Mouse (Mus musculus) midbrain, embryonic 11.5 days (tissue): ENCODE data around the gene Txnl4b. TPM values are rescaled to one million over a fixed set of nuclear protein-coding genes. Genes with fewer than 3 reads are reported as not detected.

Source experiments
- ATAC-seq: fragments of 200-750 bp; cut with Nextera tagmentation; 2 replicates; pipeline ENCODE4 v1.8.0; 2017; ENCODE audit warnings: moderate TSS enrichment, moderate library complexity; ENCODE audit not compliant: low FRiP score
- DNase-seq: peaks from one replicate; pipeline ENCODE4 v3.0.0; 2015; ENCODE audit warnings: low spot score; ENCODE audit errors: missing footprints
- H3K27ac ChIP-seq: fragments of 300-500 bp; sonication (generic); 2 replicates; pipeline ENCODE4 v1.5.1; 2014; ENCODE audit warnings: low read depth, low read length
- H3K27me3 ChIP-seq: fragments of 300-500 bp; sonication (generic); 2 replicates; pipeline ENCODE4 v1.6.1; 2014; ENCODE audit warnings: mild to moderate bottlenecking, low read length, moderate library complexity, mixed read lengths; ENCODE audit not compliant: control insufficient read depth, insufficient read depth
- H3K36me3 ChIP-seq: fragments of 300-500 bp; sonication (generic); 2 replicates; pipeline ENCODE4 v1.6.1; 2014; ENCODE audit warnings: mild to moderate bottlenecking, low read length, moderate library complexity, mixed read lengths; ENCODE audit not compliant: control insufficient read depth, insufficient read depth
- H3K4me1 ChIP-seq: fragments of 300-500 bp; sonication (generic); 2 replicates; pipeline ENCODE4 v1.6.1; 2014; ENCODE audit warnings: low read length; ENCODE audit not compliant: control insufficient read depth, insufficient read depth
- H3K4me2 ChIP-seq: fragments of 300-500 bp; sonication (generic); 2 replicates; pipeline ENCODE4 v1.6.1; 2014; ENCODE audit warnings: mild to moderate bottlenecking, moderate library complexity
- H3K4me3 ChIP-seq: fragments of 300-500 bp; sonication (generic); 2 replicates; pipeline ENCODE4 v1.5.1; 2014; ENCODE audit warnings: low read depth, low read length
- H3K9ac ChIP-seq: fragments of 300-500 bp; sonication (generic); 2 replicates; pipeline ENCODE4 v1.6.1; 2014; ENCODE audit warnings: low read length
- H3K9me3 ChIP-seq: fragments of 300-500 bp; sonication (generic); 2 replicates; pipeline ENCODE4 v1.6.1; 2016; ENCODE audit warnings: low read length; ENCODE audit not compliant: control insufficient read depth
- WGBS: fragments of 180-500 bp; shearing (Covaris S2); extraction: QIAGEN DNeasy Blood & Tissue Kit; methylation state at CpG from one replicate; pipeline ENCODE4 v1.1.7; 2014; 5-methylcytosine and 5-hydroxymethylcytosine counted together
- polyA plus RNA-seq: library from polyadenylated mRNA; unstranded; fragments of >200 nt; fragmentation: Nextera tagmentation; extraction: Ambion mirVana; gene quantifications from 2 replicates; pipeline ENCODE4 v1.2.1, GENCODE M21; 2014

The Txnl4b gene
- polyA plus RNA-seq, 1 experiment from 2014 or later, result 31.4 TPM

- Histone ChIP-seq H3K27me3 (no peaks in the 10 kb centered on the region), H3K4me2 (no peak overlapping the region)
- 88% methylated on average over 9 of the region's 9 CpGs for WGBS
These were observed 25.2 kb downstream of the Txnl4b start for GRCm38 (mm10) chr8:109590901-109591300.

GRCm38 (mm10) chr8:109591367-109591766 is 25.7 kb downstream of the Txnl4b start:
- H3K4me2 ChIP-seq, result no peak overlapping the region
- ATAC-seq, result no peak
- no peaks in the 10 kb centered on the region for H3K36me3 ChIP-seq
- no peak for DNase-seq
- H3K27me3 ChIP-seq, result no peaks in the 10 kb centered on the region
- no peaks in the 10 kb centered on the region for H3K4me1 ChIP-seq
- H3K4me3 ChIP-seq, result no peak overlapping the region
- no peak overlapping the region for H3K27ac ChIP-seq
- H3K9me3 ChIP-seq, result no peaks in the 10 kb centered on the region
- H3K9ac ChIP-seq, result no peak overlapping the region
- WGBS, result 88% methylated on average over 3 of the region's 3 CpGs

More at GRCm38 (mm10) chr8:109590901-109591300, 25.2 kb downstream of the Txnl4b start:
- Histone ChIP-seq H3K4me3 (no peak overlapping the region), H3K9ac (no peak overlapping the region), H3K27ac (no peak overlapping the region), H3K9me3 (no peaks in the 10 kb centered on the region), H3K4me1 (no peaks in the 10 kb centered on the region), H3K36me3 (no peaks in the 10 kb centered on the region)
- no peak for ATAC-seq
- DNase-seq, result no peak

GRCm38 (mm10) chr8:109592164-109592563 is 26.5 kb downstream of the Txnl4b start:
- Histone ChIP-seq H3K36me3 (no peaks in the 10 kb centered on the region), H3K27ac (no peak overlapping the region), H3K9me3 (no peaks in the 10 kb centered on the region), H3K9ac (no peak overlapping the region), H3K4me1 (no peaks in the 10 kb centered on the region), H3K4me2 (no peak overlapping the region), H3K4me3 (no peak overlapping the region), H3K27me3 (no peaks in the 10 kb centered on the region)
- no peak for ATAC-seq
- no peak for DNase-seq
- WGBS, result 96% methylated on average over 5 of the region's 5 CpGs

GRCm38 (mm10) chr8:109593117-109593788 is 27.6 kb downstream of the Txnl4b start:
- ATAC-seq (no peak), DNase-seq (no peak)
- 81% methylated on average over 6 of the region's 6 CpGs for WGBS
- H3K9ac ChIP-seq, result no peak overlapping the region
- H3K4me3 ChIP-seq, result no peak overlapping the region
- H3K27me3 ChIP-seq, result no peaks in the 10 kb centered on the region
- H3K36me3 ChIP-seq, result no peaks in the 10 kb centered on the region
- H3K4me2 ChIP-seq, result no peak overlapping the region
- H3K4me1 ChIP-seq, result no peaks in the 10 kb centered on the region
- H3K9me3 ChIP-seq, result no peaks in the 10 kb centered on the region
- H3K27ac ChIP-seq, result no peak overlapping the region

- ATAC-seq (no peak), DNase-seq (peak; percentile 86)
- Histone ChIP-seq H3K36me3 (peaks cover 3% of the 10 kb centered on the region; the same call in 1 of the 2 replicates), H3K27ac (no peak overlapping the region), H3K9ac (no peak overlapping the region), H3K4me3 (no peak overlapping the region), H3K4me2 (no peak overlapping the region), H3K27me3 (no peaks in the 10 kb centered on the region), H3K4me1 (no peaks in the 10 kb centered on the region), H3K9me3 (no peaks in the 10 kb centered on the region)
- WGBS, result 57% methylated on average over 8 of the region's 8 CpGs
These were observed 30.2 kb downstream of the Txnl4b start for GRCm38 (mm10) chr8:109595854-109596253.

- DNase-seq (no peak), ATAC-seq (no peak)
- Histone ChIP-seq H3K36me3 (peaks cover 8% of the 10 kb centered on the region; the same call in 1 of the 2 replicates), H3K27me3 (no peaks in the 10 kb centered on the region), H3K9me3 (no peaks in the 10 kb centered on the region), H3K4me2 (no peak overlapping the region), H3K9ac (no peak overlapping the region), H3K4me3 (no peak overlapping the region), H3K27ac (no peak overlapping the region), H3K4me1 (peaks cover 10% of the 10 kb centered on the region; the same call in 1 of the 2 replicates)
- WGBS, result 83% methylated on average over 2 of the region's 2 CpGs
These were observed 41.0 kb downstream of the Txnl4b start for GRCm38 (mm10) chr8:109606725-109607124.

- Histone ChIP-seq H3K9me3 (no peaks in the 10 kb centered on the region), H3K27ac (no peak overlapping the region), H3K9ac (peak overlapping the region; percentile 90), H3K36me3 (peaks cover 8% of the 10 kb centered on the region; the same call in 1 of the 2 replicates), H3K4me1 (peaks cover 10% of the 10 kb centered on the region; the same call in 1 of the 2 replicates), H3K4me2 (peak overlapping the region; percentile 79), H3K4me3 (peak overlapping the region; percentile 59), H3K27me3 (no peaks in the 10 kb centered on the region)
- 12% methylated on average over 12 of the region's 12 CpGs for WGBS
- DNase-seq, result peak; percentile 83
- ATAC-seq, result no peak
These were observed 42.0 kb downstream of the Txnl4b start for GRCm38 (mm10) chr8:109607650-109608049.

- ATAC-seq (peak; percentile 99), DNase-seq (peak; percentile 98)
- Histone ChIP-seq H3K4me3 (peak within 1 kb of the TSS; percentile 59), H3K9me3 (no peaks in the 10 kb centered on the region), H3K4me1 (peaks cover 10% of the 10 kb centered on the region; the same call in 1 of the 2 replicates), H3K27me3 (no peaks in the 10 kb centered on the region), H3K9ac (peak within 1 kb of the TSS; percentile 90), H3K27ac (peak within 1 kb of the TSS; percentile 97), H3K4me2 (peak within 1 kb of the TSS; percentile 79), H3K36me3 (peaks cover 8% of the 10 kb centered on the region; the same call in 1 of the 2 replicates)
- under 1% methylated on average over 42 of the region's 42 CpGs for WGBS
These were observed 42.8 kb downstream of the Txnl4b start, which contains the start of gene Dhodh for GRCm38 (mm10) chr8:109608271-109609152. Gene Dhodh, minus strand, starts transcription at chr8:109608673.

GRCm38 (mm10) chr8:109609153-109609502 is 43.4 kb downstream of the Txnl4b start:
- DNase-seq, result no peak

More at GRCm38 (mm10) chr8:109609153-109609502, 43.4 kb downstream of the Txnl4b start:
- WGBS, result 26% methylated on average over 5 of the region's 5 CpGs
- Histone ChIP-seq H3K27me3 (no peaks in the 10 kb centered on the region), H3K9ac (peak overlapping the region; percentile 90), H3K4me3 (peak overlapping the region; percentile 59), H3K4me2 (peak overlapping the region; percentile 79), H3K9me3 (no peaks in the 10 kb centered on the region), H3K36me3 (peaks cover 4% of the 10 kb centered on the region; the same call in 1 of the 2 replicates), H3K4me1 (peaks cover 10% of the 10 kb centered on the region; the same call in 1 of the 2 replicates), H3K27ac (peak overlapping the region; percentile 97)
- no peak for ATAC-seq
